Mouse (Mus musculus) MEL (cell line): ENCODE measurements at regions not wholly inside any gene's neighbourhood (a gene's known extent, or its start where the extent isn't known, plus 50 kb on each side); places are given as distances from the start of the nearest gene placed in this dataset.

ENCODE experiments used
- DNase-seq: peaks from one replicate; pipeline ENCODE4 v3.0.0; 2011; ENCODE audit warnings: low read depth, low spot score
- H3K27ac ChIP-seq: 2 replicates; pipeline ENCODE4 v1.5.1; 2012; ENCODE audit warnings: low read depth, mild to moderate bottlenecking, control low read depth, low read length, moderate library complexity; ENCODE audit not compliant: control insufficient read depth
- H3K27me3 ChIP-seq, 2 experiments: fragments of 150-350 bp in 1 of 2; sonication (generic) in 1 of 2; 2 replicates each; pipeline ENCODE4 v1.6.1; 2012; ENCODE audit warnings: low read length in 2 of 2, mild to moderate bottlenecking in 2 of 2, improper control_type of control experiment in 1 of 2, moderate library complexity in 1 of 2; ENCODE audit not compliant: insufficient read depth in 2 of 2, control insufficient read depth in 1 of 2
- H3K36me3 ChIP-seq, 2 experiments: 2 replicates each; pipeline ENCODE4 v1.6.1; 2012 to 2014; ENCODE audit warnings: low read length in 2 of 2, improper control_type of control experiment in 1 of 2, inconsistent platforms in 1 of 2, mild to moderate bottlenecking in 1 of 2; ENCODE audit not compliant: insufficient read depth in 2 of 2, control insufficient read depth in 1 of 2
- H3K4me1 ChIP-seq, 2 experiments: fragments of 150-350 bp in 1 of 2; sonication (generic) in 1 of 2; 2 replicates each; pipeline ENCODE4 v1.6.1; 2012; ENCODE audit warnings: low read length in 2 of 2, improper control_type of control experiment in 1 of 2, mild to moderate bottlenecking in 1 of 2; ENCODE audit not compliant: insufficient read depth in 2 of 2, control insufficient read depth in 1 of 2
- H3K4me3 ChIP-seq, 2 experiments: fragments of 150-350 bp in 1 of 2; sonication (generic) in 1 of 2; 2 replicates each; pipeline ENCODE4 v1.5.1; 2012; ENCODE audit warnings: low read depth in 2 of 2, low read length in 2 of 2, mild to moderate bottlenecking in 2 of 2, moderate library complexity in 2 of 2, control low read depth in 1 of 2, improper control_type of control experiment in 1 of 2; ENCODE audit not compliant: control insufficient read depth in 1 of 2, insufficient read depth in 1 of 2
- H3K79me2 ChIP-seq: 2 replicates; pipeline ENCODE4 v1.6.1; 2012; ENCODE audit warnings: mild to moderate bottlenecking, low read length, moderate library complexity; ENCODE audit not compliant: control insufficient read depth, poor library complexity, insufficient read depth
- H3K9ac ChIP-seq: 2 replicates; pipeline ENCODE4 v1.6.1; 2012; ENCODE audit warnings: low read depth, mild to moderate bottlenecking, control low read depth, low read length, moderate library complexity; ENCODE audit not compliant: control insufficient read depth, poor library complexity, severe bottlenecking
- H3K9me3 ChIP-seq: fragments of 150-350 bp; sonication (generic); replicated peaks from 2 replicates; pipeline ENCODE4 v1.6.1; 2012; ENCODE audit warnings: mild to moderate bottlenecking, low read length, improper control_type of control experiment, moderate library complexity; ENCODE audit not compliant: insufficient read depth
- ELF1 ChIP-seq: IDR thresholded peaks from 2 replicates; pipeline ENCODE4 v1.6.1; 2014; ENCODE audit warnings: low read depth, mild to moderate bottlenecking, inconsistent platforms, low read length, improper control_type of control experiment, moderate library complexity
- EP300 ChIP-seq, 2 experiments: IDR thresholded peaks; 2 replicates each; pipeline ENCODE4 v1.6.1; 2011; ENCODE audit warnings: improper control_type of control experiment in 2 of 2, low read length in 2 of 2, low read depth in 1 of 2, mild to moderate bottlenecking in 1 of 2
- GABPA ChIP-seq: IDR thresholded peaks from 2 replicates; pipeline ENCODE4 v1.6.1; 2012; ENCODE audit warnings: low read depth, mild to moderate bottlenecking, inconsistent platforms, low read length, improper control_type of control experiment, moderate library complexity
- GATA1 ChIP-seq: IDR thresholded peaks from 2 replicates; pipeline ENCODE4 v1.6.1; 2011; ENCODE audit warnings: low read depth, low read length, improper control_type of control experiment
- HCFC1 ChIP-seq: IDR thresholded peaks from 2 replicates; pipeline ENCODE4 v1.6.1; 2012; ENCODE audit warnings: low read depth, mild to moderate bottlenecking, inconsistent platforms, low read length, improper control_type of control experiment, moderate library complexity
- MAFK ChIP-seq: IDR thresholded peaks from 2 replicates; pipeline ENCODE4 v1.6.1; 2011; ENCODE audit warnings: low read depth, mild to moderate bottlenecking, low read length, improper control_type of control experiment, borderline replicate concordance
- MAZ ChIP-seq: IDR thresholded peaks from 2 replicates; pipeline ENCODE4 v1.6.1; 2012; ENCODE audit warnings: low read depth, mild to moderate bottlenecking, inconsistent platforms, low read length, improper control_type of control experiment
- MEF2A ChIP-seq: IDR thresholded peaks from 2 replicates; pipeline ENCODE4 v1.6.1; 2014; ENCODE audit warnings: low read depth, mild to moderate bottlenecking, inconsistent platforms, low read length, improper control_type of control experiment; ENCODE audit not compliant: poor library complexity, insufficient replicate concordance, severe bottlenecking; ENCODE audit errors: extremely low read depth
- MXI1 ChIP-seq: IDR thresholded peaks from 2 replicates; pipeline ENCODE4 v1.6.1; 2011; ENCODE audit warnings: mild to moderate bottlenecking, low read depth, low read length, improper control_type of control experiment
- MYB ChIP-seq: IDR thresholded peaks from 2 replicates; pipeline ENCODE4 v1.6.1; 2011; ENCODE audit warnings: mild to moderate bottlenecking, low read depth, low read length, improper control_type of control experiment
- MYC ChIP-seq: IDR thresholded peaks from 2 replicates; pipeline ENCODE4 v1.6.1; 2011; ENCODE audit warnings: low read depth, mild to moderate bottlenecking, low read length, improper control_type of control experiment, moderate library complexity
- NELFE ChIP-seq: IDR thresholded peaks from 2 replicates; pipeline ENCODE4 v1.6.1; 2011; ENCODE audit warnings: low read depth, low read length, improper control_type of control experiment
- POLR2A ChIP-seq, 2 experiments: IDR thresholded peaks; 2 replicates each; pipeline ENCODE4 v1.6.1; 2011 to 2012; ENCODE audit warnings: low read length in 2 of 2, mild to moderate bottlenecking in 2 of 2, control low read depth in 1 of 2, improper control_type of control experiment in 1 of 2, low read depth in 1 of 2, moderate library complexity in 1 of 2; ENCODE audit not compliant: control insufficient read depth in 1 of 2, insufficient read depth in 1 of 2, poor library complexity in 1 of 2
- RCOR1 ChIP-seq: IDR thresholded peaks from 2 replicates; pipeline ENCODE4 v1.6.1; 2012; ENCODE audit warnings: low read depth, mild to moderate bottlenecking, inconsistent platforms, low read length, improper control_type of control experiment
- SIN3A ChIP-seq: IDR thresholded peaks from 2 replicates; pipeline ENCODE4 v1.6.1; 2012; ENCODE audit warnings: low read length, improper control_type of control experiment, inconsistent platforms
- SMC3 ChIP-seq: IDR thresholded peaks from 2 replicates; pipeline ENCODE4 v1.6.1; 2011; ENCODE audit warnings: low read depth, low read length, improper control_type of control experiment
- TAL1 ChIP-seq: IDR thresholded peaks from 2 replicates; pipeline ENCODE4 v1.6.1; 2012; ENCODE audit warnings: mild to moderate bottlenecking, inconsistent platforms, low read length, moderate library complexity, mixed read lengths
- TCF12 ChIP-seq: IDR thresholded peaks from 2 replicates; pipeline ENCODE4 v1.6.1; 2014; ENCODE audit warnings: low read depth, mild to moderate bottlenecking, inconsistent platforms, low read length, improper control_type of control experiment, moderate library complexity
- UBTF ChIP-seq: IDR thresholded peaks from 2 replicates; pipeline ENCODE4 v1.6.1; 2012; ENCODE audit warnings: low read depth, mild to moderate bottlenecking, inconsistent platforms, low read length, improper control_type of control experiment, moderate library complexity, borderline replicate concordance; ENCODE audit not compliant: insufficient read depth
- USF2 ChIP-seq, 2 experiments: IDR thresholded peaks; 2 replicates each; pipeline ENCODE4 v1.6.1; 2011 to 2012; ENCODE audit warnings: improper control_type of control experiment in 2 of 2, low read length in 2 of 2, borderline replicate concordance in 1 of 2, inconsistent platforms in 1 of 2, low read depth in 1 of 2, mild to moderate bottlenecking in 1 of 2; ENCODE audit not compliant: insufficient read depth in 1 of 2
- ZC3H11A ChIP-seq: IDR thresholded peaks from 2 replicates; pipeline ENCODE4 v1.6.1; 2012; ENCODE audit warnings: low read depth, mild to moderate bottlenecking, inconsistent platforms, low read length, improper control_type of control experiment
- ZKSCAN1 ChIP-seq: IDR thresholded peaks from 2 replicates; pipeline ENCODE4 v1.6.1; 2012; ENCODE audit warnings: low read depth, mild to moderate bottlenecking, inconsistent platforms, low read length, improper control_type of control experiment, moderate library complexity
- ZMIZ1 ChIP-seq: IDR thresholded peaks from 2 replicates; pipeline ENCODE4 v1.6.1; 2012; ENCODE audit warnings: low read depth, mild to moderate bottlenecking, inconsistent platforms, low read length, improper control_type of control experiment, moderate library complexity
- ZNF384 ChIP-seq: IDR thresholded peaks from 2 replicates; pipeline ENCODE4 v1.6.1; 2012; ENCODE audit warnings: low read depth, mild to moderate bottlenecking, inconsistent platforms, low read length, improper control_type of control experiment

- H3K27ac ChIP-seq, result no peak overlapping the region
- no peak for TF ChIP-seq MYB
- TF ChIP-seq MYC, result no peak
- TF ChIP-seq MEF2A, result no peak
- TF ChIP-seq EP300 (IDR thresholded peaks at IDR 0.05; ENCODE audit: low read depth in 1 of 2, low read length in 2 of 2), result no peak
- no peak for TF ChIP-seq MXI1
- no peak for TF ChIP-seq SMC3
- TF ChIP-seq ZC3H11A, result no peak
- no peak for TF ChIP-seq ZMIZ1
- TF ChIP-seq ZKSCAN1, result no peak
- no peak for TF ChIP-seq GABPA
- TF ChIP-seq USF2 (IDR thresholded peaks at IDR 0.05; ENCODE audit: borderline replicate concordance in 1 of 2, insufficient read depth in 1 of 2, low read depth in 1 of 2, low read length in 2 of 2), result no peak
- no peak for TF ChIP-seq NELFE
- TF ChIP-seq HCFC1, result no peak
- H3K79me2 ChIP-seq, result no peaks in the 10 kb centered on the region
- H3K9ac ChIP-seq, result no peak overlapping the region
- H3K27me3 ChIP-seq, result no peaks in the 10 kb centered on the region
- H3K36me3 ChIP-seq, result no peaks in the 10 kb centered on the region
- no peak overlapping the region for H3K4me3 ChIP-seq
- DNase-seq, result no peak
- no peaks in the 10 kb centered on the region for H3K4me1 ChIP-seq
- no peaks in the 10 kb centered on the region for H3K9me3 ChIP-seq
Observed at GRCm38 (mm10) chr4:56178844-56179481, 560.9 kb upstream of the Gm26657 start.

DNA sequence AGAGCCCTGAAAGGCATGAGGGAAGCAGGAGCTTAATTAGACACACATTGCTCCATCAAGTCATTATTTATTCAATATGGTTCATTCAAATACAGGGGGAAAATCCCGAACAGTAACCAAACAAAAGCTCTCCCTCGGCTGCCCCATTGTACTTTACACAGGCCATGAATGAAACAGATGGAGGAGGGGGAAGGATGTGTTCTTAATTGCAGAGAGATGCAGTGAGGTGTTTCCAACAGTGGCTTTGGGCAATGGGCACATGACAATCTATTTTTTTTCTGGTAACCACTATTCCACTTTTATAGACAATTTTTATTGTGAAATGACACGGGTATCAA is 578.6 kb upstream of the Gm26657 start:
- Histone ChIP-seq H3K36me3 (no peaks in the 10 kb centered on the region), H3K9ac (no peak overlapping the region), H3K4me3 (no peak overlapping the region), H3K27ac (no peak overlapping the region), H3K79me2 (no peaks in the 10 kb centered on the region), H3K27me3 (no peaks in the 10 kb centered on the region), H3K9me3 (no peaks in the 10 kb centered on the region), H3K4me1 (no peaks in the 10 kb centered on the region)
- no peak for DNase-seq
- TF ChIP-seq RCOR1 (no peak), GATA1 (no peak), SIN3A (no peak), ZKSCAN1 (no peak), MAZ (no peak), TAL1 (no peak), NELFE (no peak), MAFK (no peak), POLR2A (IDR thresholded peaks at IDR 0.05; ENCODE audit: control insufficient read depth in 1 of 2, insufficient read depth in 1 of 2, low read depth in 1 of 2, low read length in 2 of 2, poor library complexity in 1 of 2) (no peak), MXI1 (no peak), UBTF (no peak), GABPA (no peak), MEF2A (no peak), ZNF384 (no peak), MYB (no peak), ELF1 (no peak), TCF12 (no peak), EP300 (IDR thresholded peaks at IDR 0.05; ENCODE audit: low read depth in 1 of 2, low read length in 2 of 2) (no peak)
